Mouse (Mus musculus) stomach, postnatal 0 days (tissue): ENCODE data around the gene Slc34a2. TPM values are rescaled to one million over a fixed set of nuclear protein-coding genes. Genes with fewer than 3 reads are reported as not detected.

ENCODE experiments used
- ATAC-seq: fragments of 200-750 bp; cut with Nextera tagmentation; 2 replicates; pipeline ENCODE4 v1.8.0; 2017; ENCODE audit not compliant: low FRiP score, low TSS enrichment
- DNase-seq: peaks from one replicate; pipeline ENCODE4 v3.0.0-alpha.2; 2016; ENCODE audit warnings: low spot score
- H3K27ac ChIP-seq: fragments of 300-500 bp; sonication (generic); replicated peaks from 2 replicates; pipeline ENCODE4 v1.5.1; 2014; ENCODE audit warnings: mild to moderate bottlenecking, control low read depth
- H3K27me3 ChIP-seq: fragments of 300-500 bp; sonication (generic); 2 replicates; pipeline ENCODE4 v1.6.1; 2014; ENCODE audit warnings: low read length; ENCODE audit not compliant: control insufficient read depth, insufficient read depth
- H3K36me3 ChIP-seq: fragments of 300-500 bp; sonication (generic); 2 replicates; pipeline ENCODE4 v1.6.1; 2014; ENCODE audit warnings: low read length, mixed read lengths; ENCODE audit not compliant: control insufficient read depth, insufficient read depth
- H3K4me1 ChIP-seq: fragments of 300-500 bp; sonication (generic); replicated peaks from 2 replicates; pipeline ENCODE4 v1.6.1; 2014; ENCODE audit warnings: antibody characterized with exemption; ENCODE audit not compliant: control insufficient read depth, insufficient read depth
- H3K4me2 ChIP-seq: fragments of 300-500 bp; sonication (generic); replicated peaks from 2 replicates; pipeline ENCODE4 v1.6.1; 2014; ENCODE audit warnings: low read depth, mild to moderate bottlenecking, control low read depth, moderate library complexity
- H3K4me3 ChIP-seq: fragments of 300-500 bp; sonication (generic); 2 replicates; pipeline ENCODE4 v1.5.1; 2014; ENCODE audit warnings: low read depth, low read length, control low read depth
- H3K9ac ChIP-seq: fragments of 300-500 bp; sonication (generic); 2 replicates; pipeline ENCODE4 v1.6.1; 2014; ENCODE audit warnings: mild to moderate bottlenecking, low read length, control low read depth, mixed read lengths
- H3K9me3 ChIP-seq: fragments of 300-500 bp; sonication (generic); 2 replicates; pipeline ENCODE4 v1.6.1; 2016; ENCODE audit warnings: low read length; ENCODE audit not compliant: control insufficient read depth
- CTCF ChIP-seq: IDR thresholded peaks from 2 replicates; pipeline ENCODE4 v1.5.1; 2016; ENCODE audit warnings: antibody characterized with exemption, low read depth, mild to moderate bottlenecking, moderate library complexity
- EP300 ChIP-seq: optimal IDR thresholded peaks from 2 replicates; pipeline ENCODE3; 2016; ENCODE audit warnings: antibody characterized with exemption
- WGBS: fragments of 180-500 bp; shearing (Covaris S2); extraction: QIAGEN DNeasy Blood & Tissue Kit; methylation state at CpG from one replicate; pipeline ENCODE4 v1.1.7; 2014; 5-methylcytosine and 5-hydroxymethylcytosine counted together
- polyA plus RNA-seq: library from polyadenylated mRNA; unstranded; fragments of >200 nt; fragmentation: Nextera tagmentation; extraction: Ambion mirVana; gene quantifications from 2 replicates; pipeline ENCODE4 v1.2.1, GENCODE M21; 2015

Slc34a2 gene
- polyA plus RNA-seq, 1 experiment from 2014 or later, result 0.69 TPM

- WGBS, result 84% methylated on average over 4 of the region's 4 CpGs
- no peak for ATAC-seq
- H3K9me3 ChIP-seq, result no peaks in the 10 kb centered on the region
- no peaks in the 10 kb centered on the region for H3K27me3 ChIP-seq
- H3K27ac ChIP-seq, result no peak overlapping the region
- no peaks in the 10 kb centered on the region for H3K36me3 ChIP-seq
- H3K4me3 ChIP-seq, result no peak overlapping the region
- no peak overlapping the region for H3K9ac ChIP-seq
- no peak overlapping the region for H3K4me2 ChIP-seq
- no peak for TF ChIP-seq EP300
- TF ChIP-seq CTCF, result no peak
- no peak for DNase-seq
- no peaks in the 10 kb centered on the region for H3K4me1 ChIP-seq
Observed at GRCm38 (mm10) chr5:53003495-53003894, 34.4 kb upstream of the Slc34a2 start.

- H3K27me3 ChIP-seq, result no peaks in the 10 kb centered on the region
- H3K9me3 ChIP-seq, result no peaks in the 10 kb centered on the region
- H3K4me2 ChIP-seq, result no peak overlapping the region
- H3K4me3 ChIP-seq, result no peak overlapping the region
- H3K4me1 ChIP-seq, result no peaks in the 10 kb centered on the region
- H3K36me3 ChIP-seq, result no peaks in the 10 kb centered on the region
- DNase-seq, result no peak
- ATAC-seq, result no peak
- TF ChIP-seq CTCF (no peak), EP300 (no peak)
- no peak overlapping the region for H3K9ac ChIP-seq
- WGBS, result 89% methylated on average over 3 of the region's 3 CpGs
- no peak overlapping the region for H3K27ac ChIP-seq
Observed at GRCm38 (mm10) chr5:53003981-53004380, 33.9 kb upstream of the Slc34a2 start.

GRCm38 (mm10) chr5:53009027-53009769 lies 28.7 kb upstream of the Slc34a2 start:
- Histone ChIP-seq H3K36me3 (no peaks in the 10 kb centered on the region), H3K4me2 (no peak overlapping the region), H3K4me3 (no peak overlapping the region), H3K27ac (no peak overlapping the region), H3K27me3 (no peaks in the 10 kb centered on the region), H3K9ac (no peak overlapping the region), H3K9me3 (no peaks in the 10 kb centered on the region), H3K4me1 (no peaks in the 10 kb centered on the region)
- 76% methylated on average over 8 of the region's 8 CpGs for WGBS
- ATAC-seq, result no peak
- DNase-seq, result no peak
- TF ChIP-seq EP300, result no peak
- no peak for TF ChIP-seq CTCF

GRCm38 (mm10) chr5:53009770-53010133 lies 28.1 kb upstream of the Slc34a2 start:
- no peak overlapping the region for H3K4me2 ChIP-seq
- H3K4me3 ChIP-seq, result no peak overlapping the region
- TF ChIP-seq EP300 (no peak), CTCF (no peak)
- H3K27me3 ChIP-seq, result no peaks in the 10 kb centered on the region
- DNase-seq (no peak), ATAC-seq (no peak)
- WGBS, result 73% methylated on average over 4 of the region's 4 CpGs
- no peaks in the 10 kb centered on the region for H3K36me3 ChIP-seq
- H3K9ac ChIP-seq, result no peak overlapping the region
- no peak overlapping the region for H3K27ac ChIP-seq
- H3K9me3 ChIP-seq, result no peaks in the 10 kb centered on the region
- no peaks in the 10 kb centered on the region for H3K4me1 ChIP-seq

- no peak overlapping the region for H3K4me2 ChIP-seq
- TF ChIP-seq CTCF (no peak), EP300 (no peak)
- no peak overlapping the region for H3K4me3 ChIP-seq
- ATAC-seq (no peak), DNase-seq (no peak)
- no peaks in the 10 kb centered on the region for H3K36me3 ChIP-seq
- no peak overlapping the region for H3K9ac ChIP-seq
- H3K4me1 ChIP-seq, result no peaks in the 10 kb centered on the region
- no peaks in the 10 kb centered on the region for H3K27me3 ChIP-seq
- no peak overlapping the region for H3K27ac ChIP-seq
- no peaks in the 10 kb centered on the region for H3K9me3 ChIP-seq
- WGBS, result 84% methylated on average over 3 of the region's 3 CpGs
Observed at GRCm38 (mm10) chr5:53011327-53011726, 26.6 kb upstream of the Slc34a2 start.

GRCm38 (mm10) chr5:53016606-53017005 lies 21.3 kb upstream of the Slc34a2 start:
- DNase-seq, result no peak
- 78% methylated on average over 5 of the region's 5 CpGs for WGBS

More at GRCm38 (mm10) chr5:53016606-53017005, 21.3 kb upstream of the Slc34a2 start:
- TF ChIP-seq EP300 (no peak), CTCF (no peak)
- Histone ChIP-seq H3K4me2 (no peak overlapping the region), H3K9ac (no peak overlapping the region), H3K27me3 (no peaks in the 10 kb centered on the region), H3K36me3 (no peaks in the 10 kb centered on the region), H3K4me1 (no peaks in the 10 kb centered on the region), H3K4me3 (no peak overlapping the region), H3K9me3 (no peaks in the 10 kb centered on the region), H3K27ac (no peak overlapping the region)
- no peak for ATAC-seq
